Mouse (Mus musculus) spleen, adult 2 months (tissue): ENCODE data around the gene Kyat3.

ENCODE experiments used
- CTCF ChIP-seq: fragments of 200-500 bp; IDR thresholded peaks from 2 replicates; pipeline ENCODE4 v1.5.1; 2011; ENCODE audit warnings: mild to moderate bottlenecking, inconsistent platforms; ENCODE audit not compliant: insufficient read depth, insufficient read length, insufficient replicate concordance; ENCODE audit errors: extremely low read depth
- POLR2A ChIP-seq: fragments of 200-500 bp; IDR thresholded peaks from 2 replicates; pipeline ENCODE4 v1.6.1; 2011; ENCODE audit warnings: low read depth, low read length, inconsistent platforms

DNA sequence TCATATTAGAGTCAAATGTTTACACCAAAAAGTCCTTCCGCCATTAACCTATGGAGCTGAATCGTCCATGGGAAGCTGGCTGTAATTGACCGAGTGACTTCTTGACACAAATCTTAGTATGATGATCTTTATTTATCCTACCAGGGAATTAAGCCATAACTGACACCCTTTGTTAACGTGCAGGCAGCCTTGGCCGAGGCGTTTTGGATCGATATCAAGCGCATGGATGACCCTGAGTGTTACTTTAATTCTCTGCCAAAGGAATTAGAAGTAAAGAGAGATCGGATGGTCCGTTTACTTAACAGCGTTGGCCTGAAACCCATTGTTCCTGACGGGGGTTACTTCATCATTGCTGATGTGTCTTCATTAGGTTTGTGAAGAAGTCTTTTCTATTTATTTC, 33.4 kb downstream of the Kyat3 start:
- TF ChIP-seq CTCF (no peak), POLR2A (no peak)
